Mouse (Mus musculus) layer of hippocampus, adult 6 months (tissue): ENCODE measurements around the gene Slc26a10. TPM values are rescaled to one million over a fixed set of nuclear protein-coding genes. Genes with fewer than 3 reads are reported as not detected.

Experiments used
- long read RNA-seq, 2 experiments: library from polyadenylated mRNA; unstranded; transcript quantifications; one replicate each; pipeline ENCODE4 v2.0.0; 2019 to 2020
- polyA plus RNA-seq: library from polyadenylated mRNA; unstranded; fragments of <200 nt; fragmentation: Nextera tagmentation; gene quantifications from 2 replicates; pipeline ENCODE4 v1.2.3, GENCODE M21; 2021

The Slc26a10 gene
- 2.6 and 2.7 TPM in 2 replicates for polyA plus RNA-seq
- long read RNA-seq, experiment 1, partial matches to known transcripts, result 0 of 2 reads
- long read RNA-seq, experiment 1, other reads (novel, unspliced or antisense), result 2 of 2 reads
- long read RNA-seq, experiment 2, partial matches to known transcripts, result 0 of 6 reads
- long read RNA-seq, experiment 2, other reads (novel, unspliced or antisense), result 6 of 6 reads

GRCm38 (mm10) chr10:127179871-127180694, at the start of gene Slc26a10:
Gene Slc26a10 (minus strand): TSS chr10:127180645.

GRCm38 (mm10) chr10:127211414-127211854, 31.0 kb upstream of the Slc26a10 start, which contains the start of gene Pip4k2c:
Gene Pip4k2c (minus strand): TSS chr10:127211585.

GRCm38 (mm10) chr10:127195328-127196129, 15.1 kb upstream of the Slc26a10 start, which contains the start of gene Dtx3:
Gene Dtx3 (minus strand): TSS chr10:127195728.

DNA sequence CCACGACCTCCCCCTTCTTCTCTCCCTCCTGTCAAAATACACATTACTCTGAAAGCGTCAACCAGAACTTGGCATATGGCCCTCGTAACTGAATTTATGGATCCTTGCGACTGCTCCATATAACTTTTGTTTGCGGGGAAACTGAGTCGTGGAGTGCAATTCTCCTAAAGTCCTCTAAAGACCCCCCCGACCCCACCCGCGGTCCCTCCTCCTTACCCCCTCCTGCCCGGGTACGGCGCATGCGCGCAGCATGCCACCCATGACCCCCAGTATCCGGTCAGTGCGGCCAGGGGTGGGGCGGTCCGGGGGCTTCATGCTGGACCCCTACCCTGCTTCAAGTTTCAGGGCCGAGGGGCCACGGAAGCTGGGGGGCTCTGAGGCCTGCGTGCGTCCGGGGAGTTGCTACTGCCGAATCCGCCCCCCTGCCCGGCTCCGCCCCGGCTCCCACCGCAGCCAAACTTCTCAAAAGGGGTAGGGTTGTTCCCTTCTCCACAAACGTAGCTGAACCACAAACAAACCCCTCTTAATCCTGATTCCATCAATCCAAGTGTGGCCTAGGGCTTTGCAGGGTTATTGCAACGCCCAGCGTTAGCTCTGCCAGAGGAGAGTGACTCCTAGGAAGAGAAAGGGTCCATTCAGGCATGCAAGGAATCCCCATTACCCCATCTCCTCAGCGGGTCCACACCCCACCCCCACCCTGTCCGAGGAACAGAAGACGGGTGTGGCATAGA, 9.4 kb upstream of the Slc26a10 start, which contains the start of gene Arhgef25:
Gene Arhgef25 (minus strand): TSS at position 433 of the 731 bp plus-strand sequence.

DNA sequence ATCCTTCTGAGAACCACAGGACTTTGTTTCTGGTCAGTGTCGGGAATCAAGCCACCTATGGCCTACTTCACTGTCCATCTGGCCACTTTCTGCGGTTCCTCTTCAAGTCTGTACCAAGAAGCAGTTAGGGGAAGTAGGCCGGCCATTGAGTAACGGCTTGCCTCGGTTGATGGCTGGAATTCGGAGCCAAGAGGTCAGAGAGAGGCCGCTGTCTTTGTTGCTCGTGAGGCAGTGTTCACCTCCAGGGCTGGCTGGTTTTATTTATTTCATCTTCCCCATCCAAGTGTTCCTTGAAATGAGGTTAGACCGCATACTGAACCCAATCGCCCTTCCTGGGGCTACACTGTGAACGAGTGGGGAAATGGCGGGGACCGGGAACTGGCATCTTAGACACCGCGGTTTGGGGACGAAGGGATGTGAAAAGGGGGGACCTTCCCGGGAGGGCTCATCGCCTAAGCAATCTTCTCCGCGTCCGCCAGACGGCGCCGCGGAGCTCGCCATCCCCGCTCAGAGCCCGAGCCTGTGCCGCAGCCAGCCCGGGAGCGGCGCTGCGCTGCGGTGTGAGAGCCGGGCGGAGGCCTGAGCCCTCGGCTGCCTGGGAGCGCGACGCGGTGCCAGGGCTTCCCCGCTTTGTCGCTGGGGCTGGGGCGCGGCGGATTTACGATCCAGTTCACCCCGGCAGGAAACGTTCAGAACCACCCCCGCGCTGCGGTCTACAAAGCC, 15.7 kb downstream of the Slc26a10 start, which contains the start of gene B4galnt1:
Gene B4galnt1 (plus strand): TSS at position 595 of the 723 bp plus-strand sequence.

Other genes starting within 250 kb of the Slc26a10 start
- gene Ctdsp2, start 201.9 kb downstream of the Slc26a10 start, polyA plus RNA-seq, result 11.9 and 12.5 TPM in 2 replicates
- gene Avil, start 179.9 kb downstream of the Slc26a10 start, polyA plus RNA-seq, result 0.04 and 0.10 TPM in 2 replicates
- gene Tsfm, start 149.8 kb downstream of the Slc26a10 start, polyA plus RNA-seq, result 53.7 and 58.3 TPM in 2 replicates
- 7.8 and 9.2 TPM in 2 replicates for gene Mettl1, start 139.2 kb downstream of the Slc26a10 start, polyA plus RNA-seq
- gene Eef1akmt3, start 139.1 kb downstream of the Slc26a10 start, polyA plus RNA-seq, result 0.08 and 0.13 TPM in 2 replicates
- gene Cyp27b1, start 132.4 kb downstream of the Slc26a10 start, polyA plus RNA-seq, result not detected in 2 replicates
- 1.5 and 1.8 TPM in 2 replicates for gene March9, start 120.5 kb downstream of the Slc26a10 start, polyA plus RNA-seq
- 99.0 and 101 TPM in 2 replicates for gene Cdk4, start 117.1 kb downstream of the Slc26a10 start, polyA plus RNA-seq
- 50.4 and 58.3 TPM in 2 replicates for gene Tspan31, start 110.4 kb downstream of the Slc26a10 start, polyA plus RNA-seq
- gene Agap2, start 105.4 kb downstream of the Slc26a10 start, polyA plus RNA-seq, result 22.4 and 25.7 TPM in 2 replicates
- 24.9 and 33.0 TPM in 2 replicates for gene Os9, start 59.5 kb downstream of the Slc26a10 start, polyA plus RNA-seq
- 86.3 and 104 TPM in 2 replicates for gene B4galnt1, start 15.4 kb downstream of the Slc26a10 start, polyA plus RNA-seq
- 33.4 and 33.7 TPM in 2 replicates for gene Arhgef25, start 9.4 kb upstream of the Slc26a10 start, polyA plus RNA-seq
- 6.5 and 8.7 TPM in 2 replicates for gene Dtx3, start 15.1 kb upstream of the Slc26a10 start, polyA plus RNA-seq
- gene Pip4k2c, start 30.9 kb upstream of the Slc26a10 start, polyA plus RNA-seq, result 76.9 and 80.5 TPM in 2 replicates
- gene Kif5a, start 82.7 kb upstream of the Slc26a10 start, polyA plus RNA-seq, result 133 and 152 TPM in 2 replicates
- gene Dctn2, start 85.7 kb upstream of the Slc26a10 start, polyA plus RNA-seq, result 237 and 276 TPM in 2 replicates
- 3.0 and 3.7 TPM in 2 replicates for gene Mbd6, start 108.4 kb upstream of the Slc26a10 start, polyA plus RNA-seq
- 49.6 and 52.6 TPM in 2 replicates for gene Mars, start 131.1 kb upstream of the Slc26a10 start, polyA plus RNA-seq
- 0.45 and 0.73 TPM in 2 replicates for gene Arhgap9, start 141.3 kb upstream of the Slc26a10 start, polyA plus RNA-seq
- 0.05 TPM in 1 of 2 replicates, not detected in the other for gene Gli1, start 161.3 kb upstream of the Slc26a10 start, polyA plus RNA-seq
- gene Inhbe, start 173.8 kb upstream of the Slc26a10 start, polyA plus RNA-seq, result not detected in 2 replicates
- gene Inhbc, start 189.8 kb upstream of the Slc26a10 start, polyA plus RNA-seq, result not detected in 2 replicates
- 41.5 and 45.4 TPM in 2 replicates for gene R3hdm2, start 199.7 kb upstream of the Slc26a10 start, polyA plus RNA-seq